Mouse (Mus musculus) cerebellum, postnatal 14 days (tissue): ENCODE measurements at regions not wholly inside any gene's neighbourhood (a gene's known extent, or its start where the extent isn't known, plus 50 kb on each side); places are given as distances from the start of the nearest gene placed in this dataset.

ENCODE experiments used
- DNase-seq, 2 experiments: peaks; one replicate each; pipeline ENCODE4 v3.0.0; 2021; ENCODE audit warnings: mixed read lengths in 2 of 2

- DNase-seq, result no peak
Measured at GRCm38 (mm10) chr10:12062302-12062701, 719.1 kb downstream of the Epm2a start.

GRCm38 (mm10) chr10:12083961-12084360 lies 740.8 kb downstream of the Epm2a start:
- DNase-seq, result peak; percentile 80

- peak; percentile 56 to 70 for DNase-seq
Measured at GRCm38 (mm10) chr10:12092521-12092920, 749.3 kb downstream of the Epm2a start.

- no peak for DNase-seq
Measured at GRCm38 (mm10) chr10:12096678-12097077, 753.5 kb downstream of the Epm2a start.

GRCm38 (mm10) chr10:12107001-12107418 lies 762.2 kb downstream of the Utrn start:
- DNase-seq, result no peak

GRCm38 (mm10) chr10:12111720-12112119 lies 757.4 kb downstream of the Utrn start:
- DNase-seq, result peak; percentile 44 to 69

GRCm38 (mm10) chr10:12115767-12116166 lies 753.4 kb downstream of the Utrn start:
- DNase-seq, result no peak

- no peak for DNase-seq
Measured at GRCm38 (mm10) chr10:12116662-12117303, 752.4 kb downstream of the Utrn start.

- DNase-seq, result no peak
Measured at GRCm38 (mm10) chr10:12124272-12124671, 744.9 kb downstream of the Utrn start.

GRCm38 (mm10) chr10:12129486-12129885 lies 739.7 kb downstream of the Utrn start:
- peak; percentile 40 to 67 for DNase-seq

- DNase-seq, result no peak
Measured at GRCm38 (mm10) chr10:12144691-12145090, 724.5 kb downstream of the Utrn start.

- no peak for DNase-seq
Measured at GRCm38 (mm10) chr10:12146942-12147537, 722.1 kb downstream of the Utrn start.

GRCm38 (mm10) chr10:12170243-12170642 lies 698.9 kb downstream of the Utrn start:
- DNase-seq, result peak in 1 of 2 experiments; percentile 37

- no peak for DNase-seq
Measured at GRCm38 (mm10) chr10:12174200-12174818, 694.9 kb downstream of the Utrn start.

GRCm38 (mm10) chr10:12175141-12175540 lies 694.0 kb downstream of the Utrn start:
- DNase-seq, result no peak

GRCm38 (mm10) chr10:12177482-12177881 lies 691.7 kb downstream of the Utrn start:
- no peak for DNase-seq

- no peak for DNase-seq
Measured at GRCm38 (mm10) chr10:12180965-12181364, 688.2 kb downstream of the Utrn start.

- peak in 1 of 2 experiments; percentile 14 for DNase-seq
Measured at GRCm38 (mm10) chr10:12186918-12187639, 682.1 kb downstream of the Utrn start.

- DNase-seq, result no peak
Measured at GRCm38 (mm10) chr10:12187669-12188342, 681.4 kb downstream of the Utrn start.

- no peak for DNase-seq
Measured at GRCm38 (mm10) chr10:12190435-12190834, 678.7 kb downstream of the Utrn start.

- DNase-seq, result no peak
Measured at GRCm38 (mm10) chr10:12207301-12207700, 661.9 kb downstream of the Utrn start.

GRCm38 (mm10) chr10:12210181-12210580 lies 659.0 kb downstream of the Utrn start:
- DNase-seq, result no peak

- DNase-seq, result peak in 1 of 2 experiments; percentile 5
Measured at GRCm38 (mm10) chr10:12218879-12219278, 650.3 kb downstream of the Utrn start.
